Mouse (Mus musculus) kidney, embryonic 14.5 days (tissue): ENCODE measurements around the gene 5730455P16Rik. TPM values are rescaled to one million over a fixed set of nuclear protein-coding genes. Genes with fewer than 3 reads are reported as not detected.

Source experiments
- ATAC-seq: fragments of 200-750 bp; cut with Nextera tagmentation; 2 replicates; pipeline ENCODE4 v1.8.0; 2017; ENCODE audit warnings: moderate number of reproducible peaks, mild to moderate bottlenecking, moderate TSS enrichment, moderate library complexity; ENCODE audit not compliant: low FRiP score, low TSS enrichment
- H3K27ac ChIP-seq: fragments of 300-500 bp; sonication (generic); 2 replicates; pipeline ENCODE4 v1.5.1; 2014; ENCODE audit warnings: low read depth, mild to moderate bottlenecking, low read length, moderate library complexity, mixed read lengths
- H3K27me3 ChIP-seq: fragments of 300-500 bp; sonication (generic); 2 replicates; pipeline ENCODE4 v1.6.1; 2014; ENCODE audit warnings: mild to moderate bottlenecking, low read length; ENCODE audit not compliant: control insufficient read depth, insufficient read depth
- H3K36me3 ChIP-seq: fragments of 300-500 bp; sonication (generic); 2 replicates; pipeline ENCODE4 v1.6.1; 2014; ENCODE audit warnings: low read length, mixed read lengths; ENCODE audit not compliant: control insufficient read depth, insufficient read depth
- H3K4me1 ChIP-seq: fragments of 300-500 bp; sonication (generic); 2 replicates; pipeline ENCODE4 v1.6.1; 2014; ENCODE audit warnings: low read length, mixed read lengths; ENCODE audit not compliant: control insufficient read depth, insufficient read depth
- H3K4me2 ChIP-seq: fragments of 300-500 bp; sonication (generic); replicated peaks from 2 replicates; pipeline ENCODE4 v1.6.1; 2014; ENCODE audit warnings: low read depth, mild to moderate bottlenecking, low read length
- H3K4me3 ChIP-seq: fragments of 300-500 bp; sonication (generic); 2 replicates; pipeline ENCODE4 v1.5.1; 2014; ENCODE audit warnings: mild to moderate bottlenecking, low read length
- H3K9ac ChIP-seq: fragments of 300-500 bp; sonication (generic); 2 replicates; pipeline ENCODE4 v1.6.1; 2014; ENCODE audit warnings: low read depth, mild to moderate bottlenecking, low read length, moderate library complexity
- H3K9me3 ChIP-seq: fragments of 300-500 bp; sonication (generic); 2 replicates; pipeline ENCODE4 v1.6.1; 2016; ENCODE audit warnings: low read length; ENCODE audit not compliant: control insufficient read depth
- WGBS: fragments of 180-500 bp; shearing (Covaris S2); extraction: QIAGEN DNeasy Blood & Tissue Kit; methylation state at CpG from one replicate; pipeline ENCODE4 v1.1.7; 2014; 5-methylcytosine and 5-hydroxymethylcytosine counted together
- polyA plus RNA-seq: library from polyadenylated mRNA; unstranded; fragments of >200 nt; fragmentation: Nextera tagmentation; extraction: Ambion mirVana; gene quantifications from 2 replicates; pipeline ENCODE4 v1.2.1, GENCODE M21; 2014

The 5730455P16Rik gene
- polyA plus RNA-seq, 1 experiment from 2014 or later = 22.9 TPM

DNA sequence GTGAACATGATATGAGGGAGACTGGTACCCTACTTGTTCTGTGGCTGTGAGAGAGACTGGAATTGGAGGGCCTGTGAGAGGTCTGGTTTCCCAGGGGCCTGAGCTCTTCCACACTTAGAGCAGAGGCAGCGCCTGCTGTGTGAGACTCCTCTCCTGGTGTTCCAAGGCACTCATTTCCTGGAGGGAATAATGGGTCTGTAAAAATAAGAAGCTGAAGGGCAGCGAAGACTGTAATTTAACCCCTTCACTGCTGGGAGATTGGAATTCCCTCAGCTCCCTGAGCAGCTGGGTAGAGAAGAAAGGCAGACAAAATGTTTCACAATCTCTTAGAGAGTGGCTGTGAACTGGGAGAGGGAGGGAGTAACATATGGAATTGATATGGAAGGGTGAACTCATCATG, 35.4 kb downstream of the 5730455P16Rik start:
- WGBS = 5% methylated on average over 2 of the region's 2 CpGs
- H3K4me2 ChIP-seq = no peak overlapping the region
- no peak overlapping the region for H3K4me3 ChIP-seq
- no peak for ATAC-seq
- no peaks in the 10 kb centered on the region for H3K4me1 ChIP-seq
- no peaks in the 10 kb centered on the region for H3K36me3 ChIP-seq
- H3K9ac ChIP-seq = no peak overlapping the region
- H3K27ac ChIP-seq = no peak overlapping the region
- H3K9me3 ChIP-seq = no peaks in the 10 kb centered on the region
- H3K27me3 ChIP-seq = no peaks in the 10 kb centered on the region

GRCm38 (mm10) chr11:80336351-80336730, 41.5 kb downstream of the 5730455P16Rik start:
- Histone ChIP-seq H3K4me2 (no peak overlapping the region), H3K9ac (no peak overlapping the region), H3K4me3 (no peak overlapping the region), H3K27me3 (peaks cover 2% of the 10 kb centered on the region; the same call in 1 of the 2 replicates), H3K4me1 (no peaks in the 10 kb centered on the region), H3K9me3 (no peaks in the 10 kb centered on the region), H3K36me3 (no peaks in the 10 kb centered on the region), H3K27ac (no peak overlapping the region)
- 11% methylated on average over 6 of the region's 6 CpGs for WGBS
- ATAC-seq = no peak

GRCm38 (mm10) chr11:80335609-80336350, 42.1 kb downstream of the 5730455P16Rik start:
- no peak overlapping the region for H3K4me2 ChIP-seq
- H3K27me3 ChIP-seq = peaks cover 2% of the 10 kb centered on the region; the same call in 1 of the 2 replicates
- H3K4me1 ChIP-seq = no peaks in the 10 kb centered on the region
- WGBS = 3% methylated on average over 7 of the region's 7 CpGs
- no peaks in the 10 kb centered on the region for H3K36me3 ChIP-seq
- H3K9me3 ChIP-seq = no peaks in the 10 kb centered on the region
- no peak overlapping the region for H3K27ac ChIP-seq
- ATAC-seq = no peak
- H3K9ac ChIP-seq = no peak overlapping the region
- no peak overlapping the region for H3K4me3 ChIP-seq

GRCm38 (mm10) chr11:80332709-80333400, 45.0 kb downstream of the 5730455P16Rik start:
- Histone ChIP-seq H3K4me2 (no peak overlapping the region), H3K4me1 (no peaks in the 10 kb centered on the region), H3K27me3 (peaks cover 2% of the 10 kb centered on the region; the same call in 1 of the 2 replicates), H3K4me3 (no peak overlapping the region), H3K36me3 (no peaks in the 10 kb centered on the region), H3K9me3 (no peaks in the 10 kb centered on the region), H3K27ac (no peak overlapping the region), H3K9ac (no peak overlapping the region)
- WGBS = 35% methylated on average over 12 of the region's 12 CpGs
- no peak for ATAC-seq

GRCm38 (mm10) chr11:80324636-80325035, 53.2 kb downstream of the 5730455P16Rik start:
- H3K9me3 ChIP-seq = no peaks in the 10 kb centered on the region

GRCm38 (mm10) chr11:80323255-80323654, 54.6 kb downstream of the 5730455P16Rik start:
- H3K4me1 ChIP-seq = no peaks in the 10 kb centered on the region
- ATAC-seq = no peak
- H3K4me2 ChIP-seq = no peak overlapping the region
- no peaks in the 10 kb centered on the region for H3K9me3 ChIP-seq
- H3K27me3 ChIP-seq = no peaks in the 10 kb centered on the region
- H3K9ac ChIP-seq = no peak overlapping the region
- H3K27ac ChIP-seq = no peak overlapping the region
- whole genome bisulfite sequencing = 47% methylated on average over 13 of the region's 13 CpGs
- no peaks in the 10 kb centered on the region for H3K36me3 ChIP-seq
- H3K4me3 ChIP-seq = no peak overlapping the region

More at GRCm38 (mm10) chr11:80324636-80325035, 53.2 kb downstream of the 5730455P16Rik start:
- Histone ChIP-seq H3K9ac (no peak overlapping the region), H3K4me1 (no peaks in the 10 kb centered on the region), H3K4me3 (no peak overlapping the region), H3K27me3 (no peaks in the 10 kb centered on the region), H3K4me2 (no peak overlapping the region), H3K27ac (no peak overlapping the region), H3K36me3 (no peaks in the 10 kb centered on the region)
- WGBS = 84% methylated on average over 6 of the region's 6 CpGs
- ATAC-seq = no peak

DNA sequence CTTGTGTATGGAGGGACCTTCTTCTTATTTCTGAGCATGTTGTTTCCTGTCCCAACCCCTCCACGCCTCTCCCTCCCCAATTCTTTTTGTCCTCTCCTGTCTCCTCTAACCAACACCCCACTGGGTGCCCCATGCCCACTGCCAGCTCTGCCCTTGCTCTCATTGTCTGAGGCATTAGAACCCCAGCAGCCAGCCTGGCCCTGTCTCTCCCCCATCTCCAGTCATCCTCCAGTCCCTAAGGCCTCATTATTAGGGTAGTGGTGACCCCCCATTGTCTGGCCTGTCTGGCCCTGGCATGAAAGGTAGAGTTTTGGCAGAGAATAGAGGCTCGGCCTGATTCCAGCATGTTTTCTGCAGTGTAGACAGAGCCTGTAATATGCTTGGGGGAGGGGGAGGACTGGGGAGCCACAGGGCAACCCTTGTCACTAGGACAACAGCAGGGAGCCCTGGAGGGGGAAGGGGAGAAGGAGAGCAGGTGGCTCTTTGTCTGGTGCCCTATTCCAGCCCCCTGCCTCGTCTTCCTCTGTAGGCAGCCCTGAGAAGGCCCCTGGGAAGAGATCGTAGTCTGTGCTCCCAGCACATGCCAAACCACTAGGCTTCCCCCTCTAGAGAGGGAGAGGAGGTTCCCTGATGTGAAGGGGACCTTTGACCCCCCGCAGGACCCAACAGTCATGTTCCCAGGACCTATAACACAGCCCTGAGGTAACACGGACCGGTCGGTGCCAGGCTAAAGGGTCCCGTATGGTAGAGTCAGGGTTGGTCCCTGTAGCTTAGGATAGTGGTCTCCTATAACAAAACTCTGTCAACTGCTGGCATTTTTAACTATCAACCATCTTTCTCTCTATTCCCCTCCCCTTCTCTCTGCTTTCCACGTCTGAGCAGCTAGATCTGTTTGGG, 61.8 kb downstream of the 5730455P16Rik start:
- Histone ChIP-seq H3K9me3 (no peaks in the 10 kb centered on the region), H3K27me3 (no peaks in the 10 kb centered on the region), H3K27ac (no peak overlapping the region), H3K36me3 (no peaks in the 10 kb centered on the region), H3K4me3 (no peak overlapping the region), H3K9ac (no peak overlapping the region), H3K4me1 (no peaks in the 10 kb centered on the region), H3K4me2 (no peak overlapping the region)
- ATAC-seq = no peak
- 65% methylated on average over 10 of the region's 10 CpGs for WGBS

GRCm38 (mm10) chr11:80313944-80314343, 63.9 kb downstream of the 5730455P16Rik start:
- H3K36me3 ChIP-seq = no peaks in the 10 kb centered on the region
- no peak overlapping the region for H3K9ac ChIP-seq
- H3K27me3 ChIP-seq = no peaks in the 10 kb centered on the region
- H3K4me2 ChIP-seq = no peak overlapping the region
- no peak overlapping the region for H3K27ac ChIP-seq
- WGBS = 74% methylated on average over 4 of the region's 4 CpGs
- no peak for ATAC-seq
- no peak overlapping the region for H3K4me3 ChIP-seq
- no peaks in the 10 kb centered on the region for H3K4me1 ChIP-seq
- no peaks in the 10 kb centered on the region for H3K9me3 ChIP-seq
